Mouse (Mus musculus) R1 (cell line): ENCODE results near the gene Vmn2r15.

Experiments
- DNase-seq: peaks from one replicate; pipeline ENCODE4 v3.0.0-alpha.2; 2018; ENCODE audit warnings: low read depth, low spot score

Gene Vmn2r15

DNA sequence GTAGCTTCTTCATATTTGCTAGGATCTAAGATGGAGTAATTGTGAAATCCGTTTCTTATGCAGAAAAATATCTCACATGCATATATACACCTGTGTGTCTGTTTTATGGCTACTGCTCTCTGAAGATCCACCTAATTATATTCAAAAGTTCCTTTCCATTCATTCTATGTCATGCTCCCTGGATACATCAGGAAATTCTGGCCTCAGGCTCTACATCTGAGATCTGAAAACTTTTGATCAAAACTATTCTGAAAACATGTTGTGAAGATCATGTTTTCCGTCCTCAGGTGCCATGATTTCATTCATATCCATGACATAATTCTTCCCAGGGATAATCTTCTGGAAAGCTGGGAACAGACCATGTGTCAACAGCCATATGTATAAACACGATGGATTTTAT is at the start of gene Vmn2r15:
TSS of gene Vmn2r15 (minus strand) at position 101 of the 400 bp plus-strand sequence.
- DNase-seq, result no peak

DNA sequence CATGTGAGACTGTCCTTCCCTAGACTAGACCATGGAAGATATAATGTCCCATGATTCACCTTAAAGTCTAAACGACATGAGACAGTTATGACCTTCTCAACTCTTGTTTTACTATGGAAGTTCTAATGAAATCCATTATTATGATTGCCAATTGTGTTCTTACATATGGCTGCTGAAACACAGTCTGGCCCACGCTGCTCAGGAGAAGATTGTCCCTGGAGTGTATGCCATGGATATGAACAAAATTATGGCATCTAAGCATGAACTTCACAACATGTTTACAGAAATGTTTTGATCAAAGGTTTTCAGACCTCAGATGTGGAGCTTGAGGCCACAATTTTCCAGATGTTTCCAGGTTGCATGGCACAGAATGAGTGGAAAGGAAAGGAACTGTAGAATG is 32.4 kb upstream of the Vmn2r15 start, which contains the start of gene Vmn2r16:
TSS of gene Vmn2r16 (plus strand) at position 301 of the 400 bp plus-strand sequence.
- DNase-seq, result no peak

GRCm38 (mm10) chr5:109294655-109295054 is 2.8 kb downstream of the Vmn2r15 start:
- no peak for DNase-seq
